Mouse (Mus musculus): ENCODE measurements around the gene Arhgef3. TPM values are rescaled to one million over a fixed set of nuclear protein-coding genes. Genes with fewer than 3 reads are reported as not detected.

The Arhgef3 gene
- total and polyA plus RNA-seq, 2 experiments from 2014 or later, result 12.3 to 17.7 TPM

- Histone ChIP-seq H3K9ac (no peak overlapping the region), H3K9me3 (ENCODE audit: low read length) (no peaks in the 10 kb centered on the region), H3K4me3 (ENCODE audit: low read depth, low read length) (no peak overlapping the region), H3K4me1 (ENCODE audit: insufficient read depth) (no peaks in the 10 kb centered on the region), H3K36me3 (ENCODE audit: insufficient read depth) (no peaks in the 10 kb centered on the region), H3K27me3 (ENCODE audit: insufficient read depth, low read length) (no peaks in the 10 kb centered on the region), H3K27ac (ENCODE audit: low read depth, low read length) (no peak overlapping the region), H3K4me2 (ENCODE audit: low read depth) (no peak overlapping the region)
- WGBS, result 94% methylated on average over 7 of the region's 7 CpGs
- ATAC-seq (no peak), DNase-seq (no peak)
- TF ChIP-seq CTCF (IDR thresholded peaks at IDR 0.05; ENCODE audit: low read depth), result no peak
Measured at GRCm38 (mm10) chr14:27378669-27379068, 264.0 kb downstream of the Arhgef3 start.

DNA sequence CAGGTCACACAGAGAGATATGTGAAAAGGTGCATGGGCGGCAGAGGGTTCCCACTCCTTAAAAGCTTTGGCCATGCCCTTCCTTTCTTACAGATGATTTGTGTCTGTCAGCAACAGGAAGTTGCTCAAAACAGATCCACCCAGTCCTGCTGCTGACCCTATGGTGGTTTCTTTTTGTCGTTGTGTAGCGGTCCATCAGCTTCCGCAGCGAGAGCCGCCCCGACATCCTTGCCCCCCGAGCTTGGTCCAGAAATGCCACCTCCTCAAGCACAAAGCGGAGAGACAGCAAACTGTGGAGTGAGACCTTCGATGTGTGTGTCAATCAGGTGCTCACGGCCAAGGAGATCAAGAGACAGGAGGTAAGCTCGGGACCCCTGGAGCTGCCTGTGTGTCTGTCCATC lies 264.7 kb downstream of the Arhgef3 start:
- Histone ChIP-seq H3K4me2 (ENCODE audit: low read depth) (no peak overlapping the region), H3K27me3 (ENCODE audit: insufficient read depth, low read length) (no peaks in the 10 kb centered on the region), H3K9me3 (ENCODE audit: low read length) (no peaks in the 10 kb centered on the region), H3K36me3 (ENCODE audit: insufficient read depth) (no peaks in the 10 kb centered on the region), H3K9ac (no peak overlapping the region), H3K4me3 (ENCODE audit: low read depth, low read length) (no peak overlapping the region), H3K4me1 (ENCODE audit: insufficient read depth) (no peaks in the 10 kb centered on the region), H3K27ac (ENCODE audit: low read depth, low read length) (no peak overlapping the region)
- 79% methylated on average over 12 of the region's 12 CpGs for WGBS
- DNase-seq (no peak), ATAC-seq (no peak)
- no peak for TF ChIP-seq CTCF (IDR thresholded peaks at IDR 0.05; ENCODE audit: low read depth)

GRCm38 (mm10) chr14:27381459-27381858 lies 266.8 kb downstream of the Arhgef3 start:
- no peak overlapping the region for H3K27ac ChIP-seq (ENCODE audit: low read depth, low read length)
- DNase-seq (no peak), ATAC-seq (no peak)
- no peaks in the 10 kb centered on the region for H3K9me3 ChIP-seq (ENCODE audit: low read length)
- H3K4me1 ChIP-seq (ENCODE audit: insufficient read depth), result no peaks in the 10 kb centered on the region
- H3K4me2 ChIP-seq (ENCODE audit: low read depth), result no peak overlapping the region
- no peaks in the 10 kb centered on the region for H3K27me3 ChIP-seq (ENCODE audit: insufficient read depth, low read length)
- TF ChIP-seq CTCF (IDR thresholded peaks at IDR 0.05; ENCODE audit: low read depth), result no peak
- no peaks in the 10 kb centered on the region for H3K36me3 ChIP-seq (ENCODE audit: insufficient read depth)
- 89% methylated on average over 7 of the region's 7 CpGs for WGBS
- H3K9ac ChIP-seq, result no peak overlapping the region
- H3K4me3 ChIP-seq (ENCODE audit: low read depth, low read length), result no peak overlapping the region

DNA sequence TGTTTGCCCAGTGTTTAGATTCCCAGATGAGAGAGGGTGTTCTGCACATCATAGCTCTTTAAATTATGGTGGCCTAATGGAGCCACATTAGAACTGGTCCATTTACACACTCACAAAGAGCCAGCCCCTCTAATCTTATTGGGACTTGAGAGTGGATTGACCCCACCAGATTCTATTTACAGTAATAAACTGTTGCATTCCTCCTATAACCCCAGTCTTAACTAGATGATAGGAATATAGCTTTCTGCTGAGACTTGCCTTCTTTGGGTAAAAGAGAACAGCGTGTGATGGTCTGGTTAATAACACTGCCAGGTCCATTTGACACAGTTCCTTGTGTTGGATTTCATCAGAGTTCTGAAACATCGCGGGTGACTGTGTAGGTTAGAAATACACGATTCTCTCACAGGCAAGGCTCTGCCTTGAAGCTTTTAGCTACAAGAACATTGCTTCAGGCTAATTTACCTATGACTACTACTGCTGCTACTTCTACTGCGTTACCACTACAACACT lies 268.7 kb downstream of the Arhgef3 start:
- H3K4me1 ChIP-seq (ENCODE audit: insufficient read depth), result no peaks in the 10 kb centered on the region
- H3K9ac ChIP-seq, result no peak overlapping the region
- no peak overlapping the region for H3K4me3 ChIP-seq (ENCODE audit: low read depth, low read length)
- H3K4me2 ChIP-seq (ENCODE audit: low read depth), result no peak overlapping the region
- H3K36me3 ChIP-seq (ENCODE audit: insufficient read depth), result no peaks in the 10 kb centered on the region
- no peaks in the 10 kb centered on the region for H3K27me3 ChIP-seq (ENCODE audit: insufficient read depth, low read length)
- no peak for TF ChIP-seq CTCF (IDR thresholded peaks at IDR 0.05; ENCODE audit: low read depth)
- H3K27ac ChIP-seq (ENCODE audit: low read depth, low read length), result no peak overlapping the region
- DNase-seq (no peak), ATAC-seq (no peak)
- 85% methylated on average over 5 of the region's 5 CpGs for WGBS
- H3K9me3 ChIP-seq (ENCODE audit: low read length), result no peaks in the 10 kb centered on the region

DNA sequence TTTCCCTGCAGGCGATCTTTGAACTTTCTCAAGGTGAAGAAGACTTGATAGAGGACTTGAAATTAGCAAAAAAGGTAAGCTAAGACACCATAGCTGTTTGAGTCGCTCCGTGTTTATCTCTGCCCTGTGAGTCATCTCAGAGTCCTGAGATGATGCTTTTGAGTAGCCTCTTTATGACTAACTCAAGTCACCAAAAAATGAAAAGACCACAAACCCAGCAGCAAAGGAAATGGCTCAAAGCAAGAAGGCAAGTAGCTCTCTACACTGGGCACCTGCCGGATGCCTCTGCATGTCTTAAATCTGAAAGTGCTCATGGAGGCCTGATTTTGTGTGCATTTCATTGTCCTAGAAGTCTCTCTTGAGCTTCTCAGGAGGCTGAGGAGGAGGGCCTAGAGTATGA lies 269.4 kb downstream of the Arhgef3 start:
- Histone ChIP-seq H3K4me3 (ENCODE audit: low read depth, low read length) (no peak overlapping the region), H3K4me1 (ENCODE audit: insufficient read depth) (no peaks in the 10 kb centered on the region), H3K27me3 (ENCODE audit: insufficient read depth, low read length) (no peaks in the 10 kb centered on the region), H3K9me3 (ENCODE audit: low read length) (no peaks in the 10 kb centered on the region), H3K27ac (ENCODE audit: low read depth, low read length) (no peak overlapping the region), H3K4me2 (ENCODE audit: low read depth) (no peak overlapping the region), H3K9ac (no peak overlapping the region), H3K36me3 (ENCODE audit: insufficient read depth) (no peaks in the 10 kb centered on the region)
- TF ChIP-seq CTCF (IDR thresholded peaks at IDR 0.05; ENCODE audit: low read depth), result no peak
- ATAC-seq (no peak), DNase-seq (no peak)
- 88% methylated on average over 4 of the region's 4 CpGs for WGBS

- Histone ChIP-seq H3K27ac (ENCODE audit: low read depth, low read length) (no peak overlapping the region), H3K36me3 (ENCODE audit: insufficient read depth) (no peaks in the 10 kb centered on the region), H3K4me2 (ENCODE audit: low read depth) (no peak overlapping the region), H3K27me3 (ENCODE audit: insufficient read depth, low read length) (no peaks in the 10 kb centered on the region), H3K4me3 (ENCODE audit: low read depth, low read length) (no peak overlapping the region), H3K4me1 (ENCODE audit: insufficient read depth) (no peaks in the 10 kb centered on the region), H3K9me3 (ENCODE audit: low read length) (no peaks in the 10 kb centered on the region), H3K9ac (no peak overlapping the region)
- no peak for TF ChIP-seq CTCF (IDR thresholded peaks at IDR 0.05; ENCODE audit: low read depth)
- no peak for DNase-seq
- no peak for ATAC-seq
Measured at GRCm38 (mm10) chr14:27388616-27389015, 273.9 kb downstream of the Arhgef3 start.

DNA sequence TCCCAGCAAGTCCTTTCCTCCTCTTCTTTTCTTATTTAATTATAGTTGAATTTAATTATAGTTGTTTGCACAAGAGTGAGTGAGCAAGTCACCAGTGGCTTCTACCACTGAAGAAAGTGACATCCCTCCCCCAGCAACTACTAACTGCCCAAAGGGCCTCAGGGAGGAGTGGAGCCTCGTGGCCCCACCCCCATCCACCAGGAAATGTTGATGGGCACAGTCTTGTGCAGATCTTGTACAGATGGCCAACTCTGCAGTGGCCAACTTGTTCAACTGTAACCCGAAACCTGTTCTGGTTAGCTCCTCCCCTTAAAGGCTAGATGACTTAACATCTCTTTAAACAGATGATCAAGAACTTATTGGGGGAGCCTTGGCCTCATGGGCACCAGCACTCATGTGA lies 275.0 kb downstream of the Arhgef3 start:
- Histone ChIP-seq H3K9ac (no peak overlapping the region), H3K27ac (ENCODE audit: low read depth, low read length) (no peak overlapping the region), H3K4me1 (ENCODE audit: insufficient read depth) (no peaks in the 10 kb centered on the region), H3K27me3 (ENCODE audit: insufficient read depth, low read length) (no peaks in the 10 kb centered on the region), H3K36me3 (ENCODE audit: insufficient read depth) (no peaks in the 10 kb centered on the region), H3K4me3 (ENCODE audit: low read depth, low read length) (no peak overlapping the region), H3K4me2 (ENCODE audit: low read depth) (no peak overlapping the region), H3K9me3 (ENCODE audit: low read length) (no peaks in the 10 kb centered on the region)
- TF ChIP-seq CTCF (IDR thresholded peaks at IDR 0.05; ENCODE audit: low read depth), result no peak
- no peak for ATAC-seq
- no peak for DNase-seq
- WGBS, result 79% methylated on average over 2 of the region's 2 CpGs

- no peak for ATAC-seq
- H3K4me3 ChIP-seq (ENCODE audit: low read depth, low read length), result no peak overlapping the region
- no peak for TF ChIP-seq CTCF (IDR thresholded peaks at IDR 0.05; ENCODE audit: low read depth)
Measured at GRCm38 (mm10) chr14:27390663-27391062, 276.0 kb downstream of the Arhgef3 start.

More at GRCm38 (mm10) chr14:27390663-27391062, 276.0 kb downstream of the Arhgef3 start:
- WGBS, result 33% methylated on average over 7 of the region's 7 CpGs
- Histone ChIP-seq H3K9me3 (ENCODE audit: low read length) (no peaks in the 10 kb centered on the region), H3K4me1 (ENCODE audit: insufficient read depth) (no peaks in the 10 kb centered on the region), H3K36me3 (ENCODE audit: insufficient read depth) (no peaks in the 10 kb centered on the region), H3K27ac (ENCODE audit: low read depth, low read length) (no peak overlapping the region), H3K27me3 (ENCODE audit: insufficient read depth, low read length) (no peaks in the 10 kb centered on the region), H3K4me2 (ENCODE audit: low read depth) (no peak overlapping the region), H3K9ac (no peak overlapping the region)
- no peak for DNase-seq

All from forebrain, postnatal 0 days (tissue).